Mouse (Mus musculus): ENCODE results near the gene Cfap97. TPM values are rescaled to one million over a fixed set of nuclear protein-coding genes. Genes with fewer than 3 reads are reported as not detected.

Gene Cfap97
- total and polyA plus RNA-seq, 2 experiments = 3.4 to 10.1 TPM

GRCm38 (mm10) chr8:46197673-46198072 is 46.1 kb downstream of the Cfap97 start:
- DNase-seq (ENCODE audit: extremely low read depth, low read depth, low spot score) = no peak
- Histone ChIP-seq H3K4me3 (ENCODE audit: insufficient read depth, low read depth, low read length) (no peak overlapping the region), H3K79me2 (ENCODE audit: control insufficient read depth, insufficient read depth, low read length) (no peaks in the 10 kb centered on the region), H3K36me3 (ENCODE audit: control insufficient read depth, insufficient read depth, low read length) (peaks cover 31% of the 10 kb centered on the region), H3K4me1 (ENCODE audit: control insufficient read depth, insufficient read depth, low read length) (no peaks in the 10 kb centered on the region), H3K27ac (replicated peaks; ENCODE audit: insufficient read depth, low read depth, low read length) (no peak overlapping the region), H3K9ac (ENCODE audit: low read depth, low read length) (no peak overlapping the region), H3K27me3 (ENCODE audit: control insufficient read depth, insufficient read depth, low read length) (no peaks in the 10 kb centered on the region)
- 90% methylated on average over 5 of the region's 5 CpGs for whole genome bisulfite sequencing
- TF ChIP-seq POLR2A (IDR thresholded peaks at IDR 0.05; ENCODE audit: extremely low read depth, insufficient read depth, low read length) (no peak), CTCF (IDR thresholded peaks at IDR 0.05; ENCODE audit: low read depth, low read length) (no peak)

GRCm38 (mm10) chr8:46202350-46202749 is 50.8 kb downstream of the Cfap97 start:
- Histone ChIP-seq H3K4me1 (ENCODE audit: control insufficient read depth, insufficient read depth, low read length) (no peaks in the 10 kb centered on the region), H3K36me3 (ENCODE audit: control insufficient read depth, insufficient read depth, low read length) (peaks cover under 1% of the 10 kb centered on the region; the same call in 1 of the 2 replicates), H3K4me3 (ENCODE audit: insufficient read depth, low read depth, low read length) (no peak overlapping the region), H3K27me3 (ENCODE audit: control insufficient read depth, insufficient read depth, low read length) (no peaks in the 10 kb centered on the region), H3K79me2 (ENCODE audit: control insufficient read depth, insufficient read depth, low read length) (no peaks in the 10 kb centered on the region), H3K9ac (ENCODE audit: low read depth, low read length) (no peak overlapping the region), H3K27ac (replicated peaks; ENCODE audit: insufficient read depth, low read depth, low read length) (no peak overlapping the region)
- TF ChIP-seq CTCF (IDR thresholded peaks at IDR 0.05; ENCODE audit: low read depth, low read length) (no peak), POLR2A (IDR thresholded peaks at IDR 0.05; ENCODE audit: extremely low read depth, insufficient read depth, low read length) (no peak)
- no peak for DNase-seq (ENCODE audit: extremely low read depth, low read depth, low spot score)
- 91% methylated on average over 6 of the region's 6 CpGs for WGBS

GRCm38 (mm10) chr8:46204301-46204700 is 52.7 kb downstream of the Cfap97 start:
- no peak for DNase-seq (ENCODE audit: extremely low read depth, low read depth, low spot score)
- Histone ChIP-seq H3K4me3 (ENCODE audit: insufficient read depth, low read depth, low read length) (no peak overlapping the region), H3K27me3 (ENCODE audit: control insufficient read depth, insufficient read depth, low read length) (no peaks in the 10 kb centered on the region), H3K4me1 (ENCODE audit: control insufficient read depth, insufficient read depth, low read length) (no peaks in the 10 kb centered on the region), H3K79me2 (ENCODE audit: control insufficient read depth, insufficient read depth, low read length) (no peaks in the 10 kb centered on the region), H3K9ac (ENCODE audit: low read depth, low read length) (no peak overlapping the region), H3K36me3 (ENCODE audit: control insufficient read depth, insufficient read depth, low read length) (peaks cover 2% of the 10 kb centered on the region; the same call in 1 of the 2 replicates), H3K27ac (replicated peaks; ENCODE audit: insufficient read depth, low read depth, low read length) (no peak overlapping the region)
- 85% methylated on average over 3 of the region's 3 CpGs for WGBS
- TF ChIP-seq POLR2A (IDR thresholded peaks at IDR 0.05; ENCODE audit: extremely low read depth, insufficient read depth, low read length) (no peak), CTCF (IDR thresholded peaks at IDR 0.05; ENCODE audit: low read depth, low read length) (no peak)

GRCm38 (mm10) chr8:46204974-46205640 is 53.5 kb downstream of the Cfap97 start:
- 82% methylated on average over 9 of the region's 9 CpGs for WGBS
- Histone ChIP-seq H3K4me3 (ENCODE audit: insufficient read depth, low read depth, low read length) (no peak overlapping the region), H3K79me2 (ENCODE audit: control insufficient read depth, insufficient read depth, low read length) (no peaks in the 10 kb centered on the region), H3K27me3 (ENCODE audit: control insufficient read depth, insufficient read depth, low read length) (no peaks in the 10 kb centered on the region), H3K9ac (ENCODE audit: low read depth, low read length) (no peak overlapping the region), H3K4me1 (ENCODE audit: control insufficient read depth, insufficient read depth, low read length) (no peaks in the 10 kb centered on the region), H3K27ac (replicated peaks; ENCODE audit: insufficient read depth, low read depth, low read length) (no peak overlapping the region), H3K36me3 (ENCODE audit: control insufficient read depth, insufficient read depth, low read length) (peaks cover 2% of the 10 kb centered on the region; the same call in 1 of the 2 replicates)
- TF ChIP-seq POLR2A (IDR thresholded peaks at IDR 0.05; ENCODE audit: extremely low read depth, insufficient read depth, low read length) = no peak
- DNase-seq (ENCODE audit: extremely low read depth, low read depth, low spot score) = no peak

DNA sequence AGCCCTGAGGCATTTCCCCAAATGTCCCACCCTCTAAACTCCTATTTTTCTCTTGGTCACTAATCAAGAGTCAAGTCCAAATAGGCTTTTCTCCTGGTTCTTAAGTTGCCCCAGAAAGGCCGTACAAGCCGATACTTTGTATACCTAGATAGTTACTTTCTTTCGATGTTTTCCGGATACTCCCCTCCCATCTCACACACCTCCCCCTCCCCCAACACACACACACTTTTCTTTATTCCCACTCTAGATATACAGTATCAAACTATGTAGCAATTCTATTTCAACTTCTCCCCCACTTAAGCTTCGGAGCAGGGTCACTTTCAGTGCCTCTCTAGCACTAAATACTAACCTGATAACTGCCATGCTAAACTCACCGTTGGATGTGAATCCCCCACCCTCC is 54.5 kb downstream of the Cfap97 start:
- DNase-seq (ENCODE audit: extremely low read depth, low read depth, low spot score) = no peak
- no peaks in the 10 kb centered on the region for H3K27me3 ChIP-seq (ENCODE audit: control insufficient read depth, insufficient read depth, low read length)
- H3K36me3 ChIP-seq (ENCODE audit: control insufficient read depth, insufficient read depth, low read length) = peaks cover 2% of the 10 kb centered on the region; the same call in 1 of the 2 replicates
- TF ChIP-seq CTCF (IDR thresholded peaks at IDR 0.05; ENCODE audit: low read depth, low read length) (no peak), POLR2A (IDR thresholded peaks at IDR 0.05; ENCODE audit: extremely low read depth, insufficient read depth, low read length) (no peak)
- H3K4me3 ChIP-seq (ENCODE audit: insufficient read depth, low read depth, low read length) = no peak overlapping the region
- H3K4me1 ChIP-seq (ENCODE audit: control insufficient read depth, insufficient read depth, low read length) = no peaks in the 10 kb centered on the region
- 91% methylated on average over 6 of the region's 6 CpGs for WGBS
- H3K79me2 ChIP-seq (ENCODE audit: control insufficient read depth, insufficient read depth, low read length) = no peaks in the 10 kb centered on the region
- H3K9ac ChIP-seq (ENCODE audit: low read depth, low read length) = no peak overlapping the region
- H3K27ac ChIP-seq (replicated peaks; ENCODE audit: insufficient read depth, low read depth, low read length) = no peak overlapping the region

DNA sequence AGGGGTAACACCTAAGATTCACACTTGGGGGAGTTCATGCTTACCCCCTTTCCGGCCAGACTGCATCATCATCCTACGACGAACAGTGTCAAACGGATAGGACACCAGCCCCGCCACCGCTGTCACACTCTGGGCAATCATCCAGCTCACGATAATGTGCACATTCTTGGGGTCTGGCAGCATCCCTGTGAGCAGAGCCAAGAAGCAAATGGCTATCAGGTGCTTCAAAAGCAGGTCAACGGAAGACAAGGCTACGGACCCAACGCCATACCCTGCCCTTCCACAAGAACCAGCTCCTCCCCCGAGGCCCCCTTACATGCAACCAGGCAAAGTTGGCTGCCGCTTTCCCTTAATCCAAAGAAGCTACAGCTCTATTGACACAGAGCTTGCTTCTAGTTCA is 56.8 kb downstream of the Cfap97 start:
- no peaks in the 10 kb centered on the region for H3K27me3 ChIP-seq (ENCODE audit: control insufficient read depth, insufficient read depth, low read length)
- WGBS = 83% methylated on average over 12 of the region's 12 CpGs
- no peak overlapping the region for H3K4me3 ChIP-seq (ENCODE audit: insufficient read depth, low read depth, low read length)
- H3K4me1 ChIP-seq (ENCODE audit: control insufficient read depth, insufficient read depth, low read length) = no peaks in the 10 kb centered on the region
- no peak for DNase-seq (ENCODE audit: extremely low read depth, low read depth, low spot score)
- TF ChIP-seq CTCF (IDR thresholded peaks at IDR 0.05; ENCODE audit: low read depth, low read length) = no peak
- no peak for TF ChIP-seq POLR2A (IDR thresholded peaks at IDR 0.05; ENCODE audit: extremely low read depth, insufficient read depth, low read length)
- no peak overlapping the region for H3K9ac ChIP-seq (ENCODE audit: low read depth, low read length)
- H3K27ac ChIP-seq (replicated peaks; ENCODE audit: insufficient read depth, low read depth, low read length) = no peak overlapping the region
- peaks cover 2% of the 10 kb centered on the region; the same call in 1 of the 2 replicates for H3K36me3 ChIP-seq (ENCODE audit: control insufficient read depth, insufficient read depth, low read length)
- H3K79me2 ChIP-seq (ENCODE audit: control insufficient read depth, insufficient read depth, low read length) = no peaks in the 10 kb centered on the region

Measured in liver, adult 2 months (tissue).